Mouse (Mus musculus) testis, adult 2 months (tissue): Measurements from ENCODE around the gene BC025920. TPM values are rescaled to one million over a fixed set of nuclear protein-coding genes. Genes with fewer than 3 reads are reported as not detected.

Source experiments
- H3K27ac ChIP-seq: fragments of 200-500 bp; 2 replicates; pipeline ENCODE4 v1.5.1; 2012; ENCODE audit warnings: low read depth, low read length; ENCODE audit not compliant: control insufficient read depth, insufficient read depth
- H3K27me3 ChIP-seq: fragments of 200-500 bp; 2 replicates; pipeline ENCODE4 v1.6.1; 2012; ENCODE audit warnings: mild to moderate bottlenecking, low read length, moderate library complexity; ENCODE audit not compliant: control insufficient read depth, insufficient read depth
- H3K36me3 ChIP-seq: fragments of 200-500 bp; 2 replicates; pipeline ENCODE4 v1.6.1; 2012; ENCODE audit warnings: mild to moderate bottlenecking, low read length; ENCODE audit not compliant: control insufficient read depth, insufficient read depth
- H3K4me1 ChIP-seq: fragments of 200-500 bp; 2 replicates; pipeline ENCODE4 v1.6.1; 2012; ENCODE audit warnings: low read length; ENCODE audit not compliant: control insufficient read depth, insufficient read depth
- H3K4me3 ChIP-seq: fragments of 200-500 bp; 2 replicates; pipeline ENCODE4 v1.5.1; 2012; ENCODE audit warnings: low read depth, mild to moderate bottlenecking, low read length, moderate library complexity, mixed read lengths; ENCODE audit not compliant: control insufficient read depth
- CTCF ChIP-seq: fragments of 200-500 bp; IDR thresholded peaks from 2 replicates; pipeline ENCODE4 v1.5.1; 2012; ENCODE audit warnings: low read depth, mild to moderate bottlenecking, inconsistent platforms, low read length, moderate library complexity; ENCODE audit not compliant: control insufficient read depth, insufficient read depth, insufficient replicate concordance
- POLR2A ChIP-seq: fragments of 200-500 bp; IDR thresholded peaks from 2 replicates; pipeline ENCODE4 v1.6.1; 2012; ENCODE audit warnings: low read depth, mild to moderate bottlenecking, inconsistent platforms, low read length, moderate library complexity; ENCODE audit not compliant: control insufficient read depth
- polyA plus RNA-seq: library from polyadenylated mRNA; depleted of rRNA; stranded (reverse); fragments of >200 nt; gene quantifications from 2 replicates; pipeline ENCODE4 v1.2.3, GENCODE M21; 2012

The BC025920 gene
- polyA plus RNA-seq, 1 experiment, result 0.68 TPM

GRCm38 (mm10) chr10:81562411-81562810 lies 43.7 kb upstream of the BC025920 start:
- H3K4me1 ChIP-seq, result peaks cover 8% of the 10 kb centered on the region
- no peaks in the 10 kb centered on the region for H3K36me3 ChIP-seq

GRCm38 (mm10) chr10:81563481-81563880 lies 42.6 kb upstream of the BC025920 start:
- H3K4me1 ChIP-seq, result peaks cover 8% of the 10 kb centered on the region
- H3K4me3 ChIP-seq, result no peak overlapping the region
- TF ChIP-seq CTCF (no peak), POLR2A (no peak)
- H3K27ac ChIP-seq, result no peak overlapping the region
- no peaks in the 10 kb centered on the region for H3K36me3 ChIP-seq
- H3K27me3 ChIP-seq, result no peaks in the 10 kb centered on the region

More at GRCm38 (mm10) chr10:81562411-81562810, 43.7 kb upstream of the BC025920 start:
- TF ChIP-seq POLR2A, result no peak
- no peak for TF ChIP-seq CTCF
- no peak overlapping the region for H3K4me3 ChIP-seq
- H3K27me3 ChIP-seq, result no peaks in the 10 kb centered on the region
- no peak overlapping the region for H3K27ac ChIP-seq

GRCm38 (mm10) chr10:81564216-81564615 lies 41.9 kb upstream of the BC025920 start:
- no peak overlapping the region for H3K4me3 ChIP-seq
- H3K27me3 ChIP-seq, result no peaks in the 10 kb centered on the region
- H3K4me1 ChIP-seq, result peaks cover 8% of the 10 kb centered on the region
- H3K36me3 ChIP-seq, result no peaks in the 10 kb centered on the region
- no peak overlapping the region for H3K27ac ChIP-seq
- TF ChIP-seq POLR2A (no peak), CTCF (no peak)

- Histone ChIP-seq H3K36me3 (no peaks in the 10 kb centered on the region), H3K27me3 (no peaks in the 10 kb centered on the region)
Observed at GRCm38 (mm10) chr10:81564734-81565133, 41.3 kb upstream of the BC025920 start.

GRCm38 (mm10) chr10:81565257-81566228 lies 40.5 kb upstream of the BC025920 start:
- no peaks in the 10 kb centered on the region for H3K36me3 ChIP-seq
- H3K4me1 ChIP-seq, result peaks cover 6% of the 10 kb centered on the region

More at GRCm38 (mm10) chr10:81564734-81565133, 41.3 kb upstream of the BC025920 start:
- no peak overlapping the region for H3K27ac ChIP-seq
- H3K4me1 ChIP-seq, result peaks cover 8% of the 10 kb centered on the region
- H3K4me3 ChIP-seq, result no peak overlapping the region
- TF ChIP-seq POLR2A (no peak), CTCF (peak; percentile 42; the same call in 1 of the 2 replicates)

GRCm38 (mm10) chr10:81568381-81569191 lies 37.5 kb upstream of the BC025920 start:
- H3K27ac ChIP-seq, result peak overlapping the region; percentile 33; the same call in 1 of the 2 replicates
- no peak overlapping the region for H3K4me3 ChIP-seq
- peaks cover 30% of the 10 kb centered on the region for H3K4me1 ChIP-seq
- no peak for TF ChIP-seq POLR2A
- no peak for TF ChIP-seq CTCF
- no peaks in the 10 kb centered on the region for H3K27me3 ChIP-seq
- H3K36me3 ChIP-seq, result no peaks in the 10 kb centered on the region

More at GRCm38 (mm10) chr10:81565257-81566228, 40.5 kb upstream of the BC025920 start:
- Histone ChIP-seq H3K4me3 (no peak overlapping the region), H3K27me3 (no peaks in the 10 kb centered on the region), H3K27ac (no peak overlapping the region)
- TF ChIP-seq POLR2A (no peak), CTCF (no peak)
